Mouse (Mus musculus): ENCODE data around the gene Gm43191. TPM values are rescaled to one million over a fixed set of nuclear protein-coding genes. Genes with fewer than 3 reads are reported as not detected.
"Not testable (repeated sequence)": the region's sequence is repeated elsewhere in the genome, so short reads cannot be mapped to it uniquely, and the experiment has no call there.

Gene Gm43191
- polyA plus RNA-seq, 1 experiment from 2014 or later, result not detected

- H3K9ac ChIP-seq, result no peak overlapping the region
- no peaks in the 10 kb centered on the region for H3K9me3 ChIP-seq (ENCODE audit: low read depth, low read length)
- DNase-seq (peak; percentile 72), ATAC-seq (ENCODE audit: insufficient read depth) (no peak; the same call in 1 of the 2 replicates)
- H3K27ac ChIP-seq (ENCODE audit: low read depth), result no peak overlapping the region
- no peak overlapping the region for H3K4me3 ChIP-seq (ENCODE audit: low read depth, low read length)
- TF ChIP-seq CTCF (IDR thresholded peaks at IDR 0.05; ENCODE audit: low read depth), result no peak
- H3K4me2 ChIP-seq, result no peak overlapping the region
- H3K27me3 ChIP-seq (ENCODE audit: insufficient read depth, low read length), result no peaks in the 10 kb centered on the region
- H3K4me1 ChIP-seq (ENCODE audit: insufficient read depth), result no peaks in the 10 kb centered on the region
- 0 out of 2 replicates have a peak, but pooled peaks cover 2% of the 10 kb centered on the region for H3K36me3 ChIP-seq (ENCODE audit: insufficient read depth)
- 51% methylated on average over 2 of the region's 2 CpGs for WGBS
Observed at GRCm38 (mm10) chr3:116698786-116699185, 17.7 kb upstream of the Gm43191 start.

- ATAC-seq (ENCODE audit: insufficient read depth), result no peak
- WGBS, result 83% methylated on average over 2 of the region's 2 CpGs
- Histone ChIP-seq H3K9me3 (ENCODE audit: low read depth, low read length) (no peaks in the 10 kb centered on the region), H3K9ac (no peak overlapping the region), H3K4me3 (ENCODE audit: low read depth, low read length) (no peak overlapping the region), H3K27ac (ENCODE audit: low read depth) (no peak overlapping the region), H3K27me3 (ENCODE audit: insufficient read depth, low read length) (no peaks in the 10 kb centered on the region), H3K4me1 (ENCODE audit: insufficient read depth) (no peaks in the 10 kb centered on the region), H3K36me3 (ENCODE audit: insufficient read depth) (peaks cover 8% of the 10 kb centered on the region; the same call in 1 of the 2 replicates), H3K4me2 (no peak overlapping the region)
- DNase-seq, result no peak
- no peak for TF ChIP-seq CTCF (IDR thresholded peaks at IDR 0.05; ENCODE audit: low read depth)
Observed at GRCm38 (mm10) chr3:116695666-116695985, 14.6 kb upstream of the Gm43191 start.

GRCm38 (mm10) chr3:116694955-116695665, 14.1 kb upstream of the Gm43191 start:
- peaks cover 8% of the 10 kb centered on the region; the same call in 1 of the 2 replicates for H3K36me3 ChIP-seq (ENCODE audit: insufficient read depth)
- no peak for TF ChIP-seq CTCF (IDR thresholded peaks at IDR 0.05; ENCODE audit: low read depth)
- H3K4me2 ChIP-seq, result no peak overlapping the region
- 81% methylated on average over 8 of the region's 8 CpGs for WGBS
- H3K27me3 ChIP-seq (ENCODE audit: insufficient read depth, low read length), result no peaks in the 10 kb centered on the region
- no peak for ATAC-seq (ENCODE audit: insufficient read depth)
- no peaks in the 10 kb centered on the region for H3K9me3 ChIP-seq (ENCODE audit: low read depth, low read length)
- DNase-seq, result no peak
- H3K4me1 ChIP-seq (ENCODE audit: insufficient read depth), result no peaks in the 10 kb centered on the region
- H3K4me3 ChIP-seq (ENCODE audit: low read depth, low read length), result no peak overlapping the region
- no peak overlapping the region; the same call in 1 of the 2 replicates for H3K27ac ChIP-seq (ENCODE audit: low read depth)
- H3K9ac ChIP-seq, result no peak overlapping the region

- H3K4me1 ChIP-seq (ENCODE audit: insufficient read depth), result no peaks in the 10 kb centered on the region
- no peaks in the 10 kb centered on the region for H3K27me3 ChIP-seq (ENCODE audit: insufficient read depth, low read length)
- TF ChIP-seq CTCF (IDR thresholded peaks at IDR 0.05; ENCODE audit: low read depth), result no peak
- no peak overlapping the region; the same call in 1 of the 2 replicates for H3K27ac ChIP-seq (ENCODE audit: low read depth)
- H3K9ac ChIP-seq, result no peak overlapping the region
- peaks cover 8% of the 10 kb centered on the region; the same call in 1 of the 2 replicates for H3K36me3 ChIP-seq (ENCODE audit: insufficient read depth)
- no peak overlapping the region for H3K4me3 ChIP-seq (ENCODE audit: low read depth, low read length)
- H3K4me2 ChIP-seq, result no peak overlapping the region
- WGBS, result 86% methylated on average over 3 of the region's 3 CpGs
- ATAC-seq (ENCODE audit: insufficient read depth) (no peak), DNase-seq (no peak)
- no peaks in the 10 kb centered on the region for H3K9me3 ChIP-seq (ENCODE audit: low read depth, low read length)
Observed at GRCm38 (mm10) chr3:116694312-116694711, 13.3 kb upstream of the Gm43191 start.

GRCm38 (mm10) chr3:116664281-116664680, 16.8 kb downstream of the Gm43191 start:
- H3K27me3 ChIP-seq (ENCODE audit: insufficient read depth, low read length); DNase-seq; H3K9me3 ChIP-seq (ENCODE audit: low read depth, low read length); ATAC-seq (ENCODE audit: insufficient read depth); H3K27ac ChIP-seq (ENCODE audit: low read depth); H3K4me1 ChIP-seq (ENCODE audit: insufficient read depth); H3K4me3 ChIP-seq (ENCODE audit: low read depth, low read length); H3K4me2 ChIP-seq; H3K36me3 ChIP-seq (ENCODE audit: insufficient read depth); H3K9ac ChIP-seq: not testable (repeated sequence)
- WGBS, result 87% methylated on average over 9 of the region's 9 CpGs

- peak; percentile 99 for ATAC-seq (ENCODE audit: insufficient read depth)
- H3K9ac ChIP-seq, result peak within 1 kb of the TSS; percentile 94
Observed at GRCm38 (mm10) chr3:116662463-116662863, 18.6 kb downstream of the Gm43191 start, which contains the start of gene Mfsd14a. Mfsd14a (minus strand) TSS chr3:116662677.

GRCm38 (mm10) chr3:116661870-116662414, 19.1 kb downstream of the Gm43191 start:
- peak overlapping the region; percentile 94 for H3K9ac ChIP-seq
- DNase-seq, result no peak
- H3K4me1 ChIP-seq (ENCODE audit: insufficient read depth), result no peaks in the 10 kb centered on the region
- ATAC-seq (ENCODE audit: insufficient read depth), result peak; percentile 87
- H3K4me3 ChIP-seq (ENCODE audit: low read depth, low read length), result peak overlapping the region; percentile 96
- no peaks in the 10 kb centered on the region for H3K27me3 ChIP-seq (ENCODE audit: insufficient read depth, low read length)
- no peak for TF ChIP-seq CTCF (IDR thresholded peaks at IDR 0.05; ENCODE audit: low read depth)
- WGBS, result under 1% methylated on average over 63 of the region's 68 CpGs
- H3K27ac ChIP-seq (ENCODE audit: low read depth), result peak overlapping the region; percentile 96
- H3K9me3 ChIP-seq (ENCODE audit: low read depth, low read length), result no peaks in the 10 kb centered on the region
- no peaks in the 10 kb centered on the region for H3K36me3 ChIP-seq (ENCODE audit: insufficient read depth)
- H3K4me2 ChIP-seq, result peak overlapping the region; percentile 79

More at GRCm38 (mm10) chr3:116662463-116662863, 18.6 kb downstream of the Gm43191 start, which contains the start of gene Mfsd14a:
- Histone ChIP-seq H3K27ac (ENCODE audit: low read depth) (peak within 1 kb of the TSS; percentile 96), H3K4me3 (ENCODE audit: low read depth, low read length) (peak within 1 kb of the TSS; percentile 96), H3K4me1 (ENCODE audit: insufficient read depth) (no peaks in the 10 kb centered on the region), H3K9me3 (ENCODE audit: low read depth, low read length) (no peaks in the 10 kb centered on the region), H3K4me2 (peak within 1 kb of the TSS; percentile 79), H3K27me3 (ENCODE audit: insufficient read depth, low read length) (no peaks in the 10 kb centered on the region), H3K36me3 (ENCODE audit: insufficient read depth) (no peaks in the 10 kb centered on the region)
- WGBS, result 0% methylated on average over 39 of the region's 39 CpGs
- DNase-seq, result peak; percentile 98
- no peak for TF ChIP-seq CTCF (IDR thresholded peaks at IDR 0.05; ENCODE audit: low read depth)

Data from lung, embryonic 14.5 days (tissue).